Mouse (Mus musculus): ENCODE measurements around the gene Tcp11l2.

DNA sequence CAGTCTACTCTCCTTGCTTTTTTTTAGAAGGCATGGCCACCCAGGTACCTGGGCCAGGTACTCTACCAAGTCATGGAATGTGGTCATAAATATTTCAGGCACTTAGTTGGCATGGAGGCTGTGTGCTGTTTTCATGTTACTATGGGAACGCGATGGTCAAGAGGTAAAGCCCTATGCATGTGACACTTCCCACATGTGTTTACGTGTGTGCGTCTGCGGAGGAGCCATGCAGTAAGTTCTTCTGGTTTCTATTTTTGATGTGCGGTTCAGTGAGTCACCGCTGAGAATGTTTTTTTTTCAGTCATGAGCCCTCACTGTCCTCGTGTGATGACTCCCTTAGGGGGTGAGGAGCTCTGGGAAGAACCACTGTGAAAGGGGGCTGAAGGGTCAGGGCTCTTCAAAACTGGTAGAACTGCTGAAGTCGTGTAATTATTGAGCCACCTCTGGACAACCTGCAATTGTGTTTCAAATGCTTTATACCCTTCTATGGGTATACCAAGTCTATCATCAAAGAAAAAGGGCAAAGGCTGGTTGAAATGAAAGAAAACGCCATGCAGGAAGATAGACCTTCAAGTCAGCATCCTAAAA lies 5.3 kb upstream of the Tcp11l2 start:
- TF ChIP-seq CTCF (IDR thresholded peaks at IDR 0.05; ENCODE audit: borderline replicate concordance, control insufficient read depth, extremely low read depth, insufficient read depth, low read length, poor library complexity) = no peak
- TF ChIP-seq POLR2A (IDR thresholded peaks at IDR 0.05; ENCODE audit: control insufficient read depth, extremely low read depth, insufficient read depth, low read length, poor library complexity) = no peak
